Mouse (Mus musculus) gastrocnemius, postnatal 25 days (tissue): ENCODE data around the gene Foxj3. TPM values are rescaled to one million over a fixed set of nuclear protein-coding genes. Genes with fewer than 3 reads are reported as not detected.

Experiments used
- total RNA-seq, 2 experiments: library from RNA; stranded (reverse); gene quantifications; 1 replicate in 1 of 2; 2 replicates in 1 of 2; pipeline ENCODE4 v1.2.3; 2021

The Foxj3 gene
- total RNA-seq, 2 experiments from 2014 or later = 18.6 to 26.1 TPM

Other genes starting within 250 kb of the Foxj3 start
- 100 to 1,000 TPM; 509 to 515 TPM for gene Ybx1, start 242.4 kb upstream of the Foxj3 start, total RNA-seq
- 1 to 10 TPM; 7.0 to 7.8 TPM for gene Ppih, start 216.5 kb upstream of the Foxj3 start, total RNA-seq
- under 1 TPM in 1 of 2 experiments, not detected in 1; 0.11 TPM for gene Ccdc30, start 121.5 kb upstream of the Foxj3 start, total RNA-seq
- gene Ppcs, start 114.6 kb upstream of the Foxj3 start, total RNA-seq = 1 to 10 TPM; 5.1 to 5.2 TPM
- gene Zmynd12, start 114.2 kb upstream of the Foxj3 start, total RNA-seq = not detected
- gene Rimkla, start 44.4 kb upstream of the Foxj3 start, total RNA-seq = not detected
- gene Frg2f1, start 2.5 kb downstream of the Foxj3 start, total RNA-seq = 1 to 10 TPM; 4.3 TPM
- not detected for gene Guca2a, start 100.7 kb downstream of the Foxj3 start, total RNA-seq
- gene Guca2b, start 122.0 kb downstream of the Foxj3 start, total RNA-seq = not detected
- gene Hivep3, start 196.8 kb downstream of the Foxj3 start, total RNA-seq = 1 to 10 TPM; 2.4 TPM